Mouse (Mus musculus): ENCODE results near the gene Epb41l1. TPM values are rescaled to one million over a fixed set of nuclear protein-coding genes. Genes with fewer than 3 reads are reported as not detected.
A peak's percentile ranks its signal among the peaks of the same experiment; 100 is the strongest.

Gene Epb41l1
- total and polyA plus RNA-seq, 2 experiments from 2014 or later, result 12.7 to 261 TPM

DNA sequence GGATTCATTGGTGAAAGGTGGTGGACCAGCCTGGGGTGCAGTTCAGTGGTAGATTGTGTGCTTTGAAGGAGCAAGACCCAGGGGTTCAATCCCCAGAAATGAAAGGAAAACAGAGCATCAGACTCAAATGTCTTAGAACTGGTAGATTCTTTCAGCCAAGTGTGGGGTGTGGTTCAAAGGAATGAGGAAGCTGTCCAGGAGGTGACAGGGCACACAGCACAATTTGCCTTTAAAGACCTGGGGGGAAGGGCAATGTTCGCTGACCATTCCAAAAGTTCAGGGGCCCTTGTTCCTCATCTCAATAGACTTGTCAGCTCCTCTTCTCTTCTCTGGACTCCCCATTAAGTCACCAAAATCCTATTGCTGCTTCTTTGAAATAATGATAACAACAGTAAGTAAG is 3.5 kb upstream of the Epb41l1 start:
- no peak overlapping the region for H3K27ac ChIP-seq (ENCODE audit: low read depth, low read length)
- WGBS, result 73% methylated on average over 1 of the region's 1 CpGs
- no peak for TF ChIP-seq CTCF (IDR thresholded peaks at IDR 0.05)
- no peaks in the 10 kb centered on the region for H3K27me3 ChIP-seq (ENCODE audit: insufficient read depth, low read length)
- H3K4me2 ChIP-seq (ENCODE audit: low read depth, low read length, poor library complexity, severe bottlenecking), result no peak overlapping the region
- no peaks in the 10 kb centered on the region for H3K9me3 ChIP-seq (ENCODE audit: low read length)
- ATAC-seq (ENCODE audit: low FRiP score) (no peak), DNase-seq (ENCODE audit: low spot score) (no peak)
- H3K4me3 ChIP-seq (ENCODE audit: low read depth, low read length), result no peak overlapping the region
- no peaks in the 10 kb centered on the region; the same call in 1 of the 2 replicates for H3K4me1 ChIP-seq (ENCODE audit: insufficient read depth, low read length)
- no peak overlapping the region for H3K9ac ChIP-seq (replicated peaks; ENCODE audit: low read length, poor library complexity, severe bottlenecking)
- no peaks in the 10 kb centered on the region for H3K36me3 ChIP-seq (ENCODE audit: insufficient read depth, low read length)

GRCm38 (mm10) chr2:156418467-156418866 is 2.2 kb upstream of the Epb41l1 start:
- 83% methylated on average over 5 of the region's 5 CpGs for WGBS
- no peaks in the 10 kb centered on the region for H3K36me3 ChIP-seq (ENCODE audit: insufficient read depth, low read length)

DNA sequence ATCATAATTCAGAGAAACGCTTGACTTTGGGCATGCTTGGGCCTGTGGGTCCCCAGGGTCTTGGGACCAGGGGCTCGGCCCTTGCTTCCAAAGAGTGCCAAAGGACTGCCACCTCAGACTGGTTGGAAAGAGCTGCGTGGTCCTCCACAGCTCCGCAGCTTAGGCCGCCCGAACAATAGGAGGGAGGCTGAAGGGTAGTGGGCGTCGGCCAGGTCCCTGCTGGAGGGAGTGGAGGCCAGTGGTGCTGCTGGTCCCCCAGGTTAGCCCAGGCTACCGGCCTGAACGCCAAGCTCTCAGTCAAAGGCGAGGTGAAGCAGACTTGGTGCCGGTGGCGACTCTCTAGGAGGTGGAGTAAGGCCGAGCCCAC is 399 bp upstream of the Epb41l1 start:
- peak overlapping the region; percentile 97 for H3K27ac ChIP-seq (ENCODE audit: low read depth, low read length)
- no peaks in the 10 kb centered on the region for H3K36me3 ChIP-seq (ENCODE audit: insufficient read depth, low read length)
- H3K9ac ChIP-seq (replicated peaks; ENCODE audit: low read length, poor library complexity, severe bottlenecking), result peak overlapping the region; percentile 94
- H3K9me3 ChIP-seq (ENCODE audit: low read length), result no peaks in the 10 kb centered on the region
- H3K4me1 ChIP-seq (ENCODE audit: insufficient read depth, low read length), result peaks cover 8% of the 10 kb centered on the region; the same call in 1 of the 2 replicates
- H3K4me2 ChIP-seq (ENCODE audit: low read depth, low read length, poor library complexity, severe bottlenecking), result peak overlapping the region; percentile 89
- ATAC-seq (ENCODE audit: low FRiP score), result 0 out of 2 replicates have a peak, but pooled peaks have one; percentile 8
- no peak for TF ChIP-seq CTCF (IDR thresholded peaks at IDR 0.05)
- 6% methylated on average over 14 of the region's 14 CpGs for WGBS
- H3K27me3 ChIP-seq (ENCODE audit: insufficient read depth, low read length), result no peaks in the 10 kb centered on the region
- peak overlapping the region; percentile 82 for H3K4me3 ChIP-seq (ENCODE audit: low read depth, low read length)
- no peak for DNase-seq (ENCODE audit: low spot score)

More at GRCm38 (mm10) chr2:156418467-156418866, 2.2 kb upstream of the Epb41l1 start:
- no peak for ATAC-seq (ENCODE audit: low FRiP score)
- Histone ChIP-seq H3K9me3 (ENCODE audit: low read length) (no peaks in the 10 kb centered on the region), H3K27ac (ENCODE audit: low read depth, low read length) (no peak overlapping the region), H3K27me3 (ENCODE audit: insufficient read depth, low read length) (no peaks in the 10 kb centered on the region), H3K4me3 (ENCODE audit: low read depth, low read length) (no peak overlapping the region), H3K4me2 (ENCODE audit: low read depth, low read length, poor library complexity, severe bottlenecking) (no peak overlapping the region), H3K4me1 (ENCODE audit: insufficient read depth, low read length) (no peaks in the 10 kb centered on the region; the same call in 1 of the 2 replicates), H3K9ac (replicated peaks; ENCODE audit: low read length, poor library complexity, severe bottlenecking) (no peak overlapping the region)
- TF ChIP-seq CTCF (IDR thresholded peaks at IDR 0.05), result no peak
- DNase-seq (ENCODE audit: low spot score), result no peak

DNA sequence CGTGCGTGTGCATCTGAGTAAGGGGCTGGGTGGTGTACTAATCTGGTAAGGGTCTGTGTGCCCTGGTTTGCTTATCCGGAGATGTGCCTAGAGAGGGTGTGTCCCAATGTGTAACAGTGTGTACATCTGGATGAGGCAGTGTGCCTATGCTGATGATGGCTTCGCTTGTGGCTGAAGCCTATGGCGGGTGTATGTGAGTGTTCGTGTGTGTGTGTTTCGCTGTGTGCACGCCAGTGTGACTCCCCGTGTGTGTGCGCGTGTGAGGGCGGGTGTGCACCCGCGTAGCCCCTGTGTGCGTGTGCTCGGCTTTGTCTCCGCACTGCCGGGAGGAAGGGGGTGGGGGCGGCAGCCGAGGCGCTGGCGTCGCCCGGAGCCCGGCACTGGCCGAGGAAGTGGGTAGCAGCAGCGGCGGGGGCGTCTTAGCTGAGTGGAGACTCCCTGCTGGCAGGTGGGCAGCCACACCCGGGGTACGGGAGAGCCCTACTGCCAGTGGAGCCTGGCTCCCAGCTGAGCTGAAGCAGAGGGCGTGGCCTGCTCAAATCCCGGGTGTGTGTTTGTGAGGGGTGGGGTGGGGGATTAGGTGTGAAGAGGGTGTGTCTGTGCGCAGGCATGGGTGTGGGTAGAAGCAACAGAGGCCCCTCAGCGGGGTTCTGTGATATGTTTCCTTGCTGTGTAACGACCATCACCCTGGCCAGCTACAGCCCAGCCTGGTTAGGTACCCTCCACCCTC is 837 bp downstream of the Epb41l1 start:
- peak; percentile 1; the same call in 1 of the 2 replicates for TF ChIP-seq CTCF (IDR thresholded peaks at IDR 0.05)
- H3K9ac ChIP-seq (replicated peaks; ENCODE audit: low read length, poor library complexity, severe bottlenecking), result peak overlapping the region; percentile 94
- H3K27ac ChIP-seq (ENCODE audit: low read depth, low read length), result peak overlapping the region; percentile 97
- DNase-seq (ENCODE audit: low spot score), result peak; percentile 53
- WGBS, result under 1% methylated on average over 33 of the region's 36 CpGs
- ATAC-seq (ENCODE audit: low FRiP score), result peak; percentile 77
- H3K4me1 ChIP-seq (ENCODE audit: insufficient read depth, low read length), result peaks cover 8% of the 10 kb centered on the region; the same call in 1 of the 2 replicates
- H3K4me2 ChIP-seq (ENCODE audit: low read depth, low read length, poor library complexity, severe bottlenecking), result peak overlapping the region; percentile 89
- no peaks in the 10 kb centered on the region for H3K9me3 ChIP-seq (ENCODE audit: low read length)
- peak overlapping the region; percentile 82 for H3K4me3 ChIP-seq (ENCODE audit: low read depth, low read length)
- H3K27me3 ChIP-seq (ENCODE audit: insufficient read depth, low read length), result no peaks in the 10 kb centered on the region
- no peaks in the 10 kb centered on the region for H3K36me3 ChIP-seq (ENCODE audit: insufficient read depth, low read length)

DNA sequence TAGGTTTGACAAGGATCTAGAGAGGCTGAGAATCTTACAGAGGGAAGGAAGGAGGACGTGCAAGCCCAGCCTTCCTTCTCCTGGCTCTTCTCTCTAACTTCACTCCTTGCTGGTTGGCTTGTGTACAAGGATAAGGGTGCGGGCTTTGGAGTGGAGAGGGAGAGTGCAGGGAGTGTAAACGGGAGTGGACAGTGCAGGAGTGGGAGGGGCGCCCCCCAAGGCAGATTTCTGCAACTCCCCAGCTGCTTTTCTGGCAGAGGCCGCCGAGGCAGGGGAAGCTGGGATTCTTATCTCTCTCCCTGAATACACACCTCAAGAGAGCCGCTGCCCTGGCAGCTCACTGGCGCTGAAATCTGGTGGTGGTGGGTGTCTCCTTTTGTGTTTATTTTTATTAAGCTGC is 1.9 kb downstream of the Epb41l1 start:
- Histone ChIP-seq H3K27ac (ENCODE audit: low read depth, low read length) (peak overlapping the region; percentile 97), H3K9me3 (ENCODE audit: low read length) (no peaks in the 10 kb centered on the region), H3K36me3 (ENCODE audit: insufficient read depth, low read length) (no peaks in the 10 kb centered on the region), H3K27me3 (ENCODE audit: insufficient read depth, low read length) (no peaks in the 10 kb centered on the region), H3K9ac (replicated peaks; ENCODE audit: low read length, poor library complexity, severe bottlenecking) (peak overlapping the region; percentile 94), H3K4me3 (ENCODE audit: low read depth, low read length) (peak overlapping the region; percentile 82), H3K4me2 (ENCODE audit: low read depth, low read length, poor library complexity, severe bottlenecking) (peak overlapping the region; percentile 89), H3K4me1 (ENCODE audit: insufficient read depth, low read length) (peaks cover 8% of the 10 kb centered on the region; the same call in 1 of the 2 replicates)
- no peak for TF ChIP-seq CTCF (IDR thresholded peaks at IDR 0.05)
- no peak for DNase-seq (ENCODE audit: low spot score)
- no peak for ATAC-seq (ENCODE audit: low FRiP score)
- 7% methylated on average over 8 of the region's 8 CpGs for WGBS

DNA sequence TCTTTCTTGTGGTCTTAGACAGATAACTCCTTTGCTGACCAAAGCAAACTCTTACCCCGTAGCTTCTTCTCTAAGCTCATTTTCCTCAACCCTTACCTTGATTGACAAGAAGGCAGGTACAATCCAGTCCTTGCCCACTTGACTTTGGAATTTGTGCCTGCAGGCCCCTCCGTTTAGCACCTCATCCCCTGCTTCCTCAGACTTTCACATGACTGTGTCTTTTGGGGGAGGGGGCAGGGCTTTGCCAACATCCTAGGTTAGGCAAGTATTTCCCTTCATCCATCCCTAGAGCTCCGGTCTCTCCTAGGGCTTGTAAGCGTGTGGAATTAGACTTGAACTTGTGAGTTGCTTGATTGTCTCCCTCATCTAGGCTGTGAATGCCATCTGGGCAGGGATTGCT is 3.0 kb downstream of the Epb41l1 start:
- peak overlapping the region; percentile 89; the same call in 1 of the 2 replicates for H3K4me2 ChIP-seq (ENCODE audit: low read depth, low read length, poor library complexity, severe bottlenecking)
- no peak overlapping the region for H3K9ac ChIP-seq (replicated peaks; ENCODE audit: low read length, poor library complexity, severe bottlenecking)
- 87% methylated on average over 4 of the region's 4 CpGs for WGBS
- no peak for DNase-seq (ENCODE audit: low spot score)
- no peaks in the 10 kb centered on the region for H3K36me3 ChIP-seq (ENCODE audit: insufficient read depth, low read length)
- no peak overlapping the region for H3K27ac ChIP-seq (ENCODE audit: low read depth, low read length)
- no peaks in the 10 kb centered on the region for H3K9me3 ChIP-seq (ENCODE audit: low read length)
- ATAC-seq (ENCODE audit: low FRiP score), result no peak
- no peaks in the 10 kb centered on the region for H3K27me3 ChIP-seq (ENCODE audit: insufficient read depth, low read length)
- peaks cover 8% of the 10 kb centered on the region; the same call in 1 of the 2 replicates for H3K4me1 ChIP-seq (ENCODE audit: insufficient read depth, low read length)
- TF ChIP-seq CTCF (IDR thresholded peaks at IDR 0.05), result no peak
- H3K4me3 ChIP-seq (ENCODE audit: low read depth, low read length), result no peak overlapping the region

Data from midbrain, postnatal 0 days (tissue).